In genomic region chr12:85600637-85601036, GRCm38 (mm10) we compare ENCODE assay signal across 9 mouse cellular contexts. TPM values are rescaled to one million over a fixed set of nuclear protein-coding genes. Genes with fewer than 3 reads are reported as not detected.
A peak's percentile ranks its signal among the peaks of the same experiment; 100 is the strongest.
DNase-seq lines count a peak whose midpoint lies in the region; ATAC-seq and TF ChIP-seq lines count a peak whose summit lies in the region.
"Had no signal": no experiment of that assay in that cellular context is flagged by ENCODE, and none has a peak within 500 bp of the region (broad histone marks: within the 10 kb centered on the region; RNA-seq: fewer than 3 reads in every experiment).

No protein-coding gene starts in this region.

- H3K27me3 ChIP-seq in heart, embryonic 15.5 days = no peaks in the 10 kb centered on the region
- peaks cover 23% of the 10 kb centered on the region; the same call in 1 of the 2 replicates for H3K27me3 ChIP-seq in embryonic facial prominence, embryonic 12.5 days
- no peaks in the 10 kb centered on the region for H3K27me3 ChIP-seq in hindbrain, postnatal 0 days (ENCODE audit: insufficient read depth, low read length)
- no peaks in the 10 kb centered on the region for H3K27me3 ChIP-seq in midbrain, embryonic 15.5 days (replicated peaks)

- no peak for DNase-seq in heart, postnatal 36 days
- no peak for DNase-seq in hindbrain, postnatal 0 days (ENCODE audit: low spot score)
- DNase-seq in natural killer cell, adult 2 months (ENCODE audit: low spot score in 2 of 2) = no peak
- DNase-seq in cerebellum, postnatal 4 days (ENCODE audit: low spot score in 2 of 2) = no peak
- DNase-seq in left cerebral cortex, postnatal 36 days (ENCODE audit: low spot score in 2 of 2) = no peak
- DNase-seq: gastrocnemius, postnatal 36 days had no signal

- no peaks in the 10 kb centered on the region for H3K9me3 ChIP-seq in heart, embryonic 15.5 days (replicated peaks)
- H3K9me3 ChIP-seq in embryonic facial prominence, embryonic 12.5 days = no peaks in the 10 kb centered on the region
- no peaks in the 10 kb centered on the region for H3K9me3 ChIP-seq in hindbrain, postnatal 0 days (ENCODE audit: low read length)
- no peaks in the 10 kb centered on the region for H3K9me3 ChIP-seq in midbrain, embryonic 15.5 days

- no peak overlapping the region for H3K27ac ChIP-seq in heart, embryonic 15.5 days
- no peak overlapping the region for H3K27ac ChIP-seq in embryonic facial prominence, embryonic 12.5 days
- H3K27ac ChIP-seq in hindbrain, postnatal 0 days = no peak overlapping the region
- H3K27ac ChIP-seq in midbrain, embryonic 15.5 days = no peak overlapping the region

- intact Hi-C loops in heart, postnatal 36 days (cut with DNase I) = no loop called here
- intact Hi-C loops in left cerebral cortex, postnatal 36 days (cut with DNase I) = loop anchor here (5.0 kb wide), 1 partner anchor 42 kb away; no protein-coding TSS in a partner anchor

- WGBS in heart, embryonic 15.5 days = 30% methylated on average over 7 of the region's 7 CpGs
- WGBS in embryonic facial prominence, embryonic 12.5 days = 32% methylated on average over 7 of the region's 7 CpGs
- 45% methylated on average over 7 of the region's 7 CpGs for WGBS in hindbrain, postnatal 0 days
- 43% methylated on average over 7 of the region's 7 CpGs for WGBS in midbrain, embryonic 15.5 days

- H3K4me3 ChIP-seq in heart, embryonic 15.5 days = peak overlapping the region; percentile 92
- 0 out of 2 replicates have a peak overlapping the region, but pooled peaks have one; percentile 81 for H3K4me3 ChIP-seq in embryonic facial prominence, embryonic 12.5 days
- H3K4me3 ChIP-seq in hindbrain, postnatal 0 days (ENCODE audit: low read length) = peak overlapping the region; percentile 91
- H3K4me3 ChIP-seq in midbrain, embryonic 15.5 days = peak overlapping the region; percentile 78

- no peak for ATAC-seq in heart, embryonic 15.5 days (replicated peaks; ENCODE audit: insufficient number of reproducible peaks, insufficient read depth, low FRiP score, low read depth)
- ATAC-seq in embryonic facial prominence, embryonic 12.5 days (ENCODE audit: insufficient number of reproducible peaks, insufficient read depth, low FRiP score, low TSS enrichment) = no peak
- ATAC-seq in hindbrain, postnatal 0 days = no peak
- no peak for ATAC-seq in midbrain, embryonic 15.5 days (replicated peaks)

- peaks cover 63% of the 10 kb centered on the region for H3K4me1 ChIP-seq in heart, embryonic 15.5 days (replicated peaks)
- peaks cover 34% of the 10 kb centered on the region for H3K4me1 ChIP-seq in embryonic facial prominence, embryonic 12.5 days
- peaks cover 33% of the 10 kb centered on the region for H3K4me1 ChIP-seq in hindbrain, postnatal 0 days (ENCODE audit: insufficient read depth, low read length)
- H3K4me1 ChIP-seq in midbrain, embryonic 15.5 days = peaks cover 29% of the 10 kb centered on the region

- no peaks in the 10 kb centered on the region for H3K36me3 ChIP-seq in heart, embryonic 15.5 days
- no peaks in the 10 kb centered on the region for H3K36me3 ChIP-seq in embryonic facial prominence, embryonic 12.5 days
- H3K36me3 ChIP-seq in hindbrain, postnatal 0 days (ENCODE audit: insufficient read depth, low read length) = no peaks in the 10 kb centered on the region
- no peaks in the 10 kb centered on the region for H3K36me3 ChIP-seq in midbrain, embryonic 15.5 days (replicated peaks)

- no peak for TF ChIP-seq CTCF in hindbrain, postnatal 0 days (IDR thresholded peaks at IDR 0.05; ENCODE audit: low read depth)

- H3K9ac ChIP-seq in heart, embryonic 15.5 days = peak overlapping the region; percentile 94; the same call in 1 of the 2 replicates
- no peak overlapping the region for H3K9ac ChIP-seq in embryonic facial prominence, embryonic 12.5 days
- peak overlapping the region; percentile 95; the same call in 1 of the 2 replicates for H3K9ac ChIP-seq in hindbrain, postnatal 0 days (replicated peaks; ENCODE audit: low read length)
- peak overlapping the region; percentile 88; the same call in 1 of the 2 replicates for H3K9ac ChIP-seq in midbrain, embryonic 15.5 days

- peak overlapping the region; percentile 93 for H3K4me2 ChIP-seq in heart, embryonic 15.5 days
- H3K4me2 ChIP-seq in embryonic facial prominence, embryonic 12.5 days (replicated peaks) = peak overlapping the region; percentile 92
- H3K4me2 ChIP-seq in hindbrain, postnatal 0 days (ENCODE audit: low read depth, low read length) = peak overlapping the region; percentile 84
- H3K4me2 ChIP-seq in midbrain, embryonic 15.5 days = peak overlapping the region; percentile 58

RNA-seq across cellular contexts. Expression of gene Jdp2, which starts 1.8 kb away (rescaled TPM):
- polyA plus RNA-seq in heart, embryonic 15.5 days (2015; fragmentation: Nextera tagmentation; extraction: Ambion mirVana) = 0.37 and 0.96 TPM in 2 replicates
- 1 to 10 TPM; 8.7 to 9.0 TPM for total RNA-seq in heart, postnatal 36 days (2021)
- 0.94 and 1.3 TPM in 2 replicates for polyA plus RNA-seq in embryonic facial prominence, embryonic 12.5 days (2016; fragmentation: Nextera tagmentation; extraction: Ambion mirVana)
- total RNA-seq in hindbrain, postnatal 0 days (2014; rRNA removed) = 11.2 and 15.4 TPM in 2 replicates
- 0.68 and 0.89 TPM in 2 replicates for polyA plus RNA-seq in hindbrain, postnatal 0 days (2015; fragmentation: Nextera tagmentation; extraction: Ambion mirVana)
- polyA plus RNA-seq in midbrain, embryonic 15.5 days (2015; fragmentation: Nextera tagmentation; extraction: Ambion mirVana) = 0.83 and 0.92 TPM in 2 replicates
- 10 to 100 TPM; 73.7 to 82.5 TPM for total RNA-seq in left cerebral cortex, postnatal 36 days (2021)
